Mouse (Mus musculus): ENCODE measurements around the gene Tagln2. TPM values are rescaled to one million over a fixed set of nuclear protein-coding genes. Genes with fewer than 3 reads are reported as not detected.
A peak's percentile ranks its signal among the peaks of the same experiment; 100 is the strongest.

The Tagln2 gene
- polyA plus RNA-seq, 1 experiment from 2014 or later = 121 TPM

DNA sequence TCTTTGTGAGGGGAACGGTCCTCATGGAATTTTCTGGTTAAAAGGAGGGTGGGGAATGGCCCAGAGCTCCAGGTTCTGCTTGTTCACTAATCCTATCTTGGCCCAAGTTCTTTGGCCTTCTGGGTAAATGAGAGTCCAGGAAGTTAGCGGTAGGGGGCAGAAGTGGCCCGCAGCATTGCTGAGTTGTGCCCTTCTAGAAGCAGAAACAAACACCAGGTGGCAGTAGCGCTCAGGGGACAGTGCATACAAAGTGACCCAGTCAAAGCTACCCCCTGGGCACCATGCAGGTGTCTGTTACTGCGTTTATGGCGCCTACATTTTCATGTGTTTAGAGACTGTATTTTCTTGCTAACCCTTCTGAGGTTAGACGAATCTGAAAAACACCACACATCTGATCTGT lies 28.9 kb downstream of the Tagln2 start:
- peaks cover 63% of the 10 kb centered on the region for H3K27me3 ChIP-seq
- no peaks in the 10 kb centered on the region for H3K36me3 ChIP-seq (replicated peaks)
- H3K9me3 ChIP-seq (replicated peaks) = no peaks in the 10 kb centered on the region
- no peak for ATAC-seq (ENCODE audit: insufficient read depth)
- no peak overlapping the region for H3K4me3 ChIP-seq (replicated peaks)
- 3% methylated on average over 7 of the region's 7 CpGs for WGBS (ENCODE audit: insufficient replicate concordance)
- H3K27ac ChIP-seq (replicated peaks) = no peak overlapping the region
- no peak overlapping the region for H3K4me2 ChIP-seq
- H3K4me1 ChIP-seq (replicated peaks) = peaks cover 13% of the 10 kb centered on the region; the same call in 1 of the 2 replicates
- H3K9ac ChIP-seq = no peak overlapping the region

DNA sequence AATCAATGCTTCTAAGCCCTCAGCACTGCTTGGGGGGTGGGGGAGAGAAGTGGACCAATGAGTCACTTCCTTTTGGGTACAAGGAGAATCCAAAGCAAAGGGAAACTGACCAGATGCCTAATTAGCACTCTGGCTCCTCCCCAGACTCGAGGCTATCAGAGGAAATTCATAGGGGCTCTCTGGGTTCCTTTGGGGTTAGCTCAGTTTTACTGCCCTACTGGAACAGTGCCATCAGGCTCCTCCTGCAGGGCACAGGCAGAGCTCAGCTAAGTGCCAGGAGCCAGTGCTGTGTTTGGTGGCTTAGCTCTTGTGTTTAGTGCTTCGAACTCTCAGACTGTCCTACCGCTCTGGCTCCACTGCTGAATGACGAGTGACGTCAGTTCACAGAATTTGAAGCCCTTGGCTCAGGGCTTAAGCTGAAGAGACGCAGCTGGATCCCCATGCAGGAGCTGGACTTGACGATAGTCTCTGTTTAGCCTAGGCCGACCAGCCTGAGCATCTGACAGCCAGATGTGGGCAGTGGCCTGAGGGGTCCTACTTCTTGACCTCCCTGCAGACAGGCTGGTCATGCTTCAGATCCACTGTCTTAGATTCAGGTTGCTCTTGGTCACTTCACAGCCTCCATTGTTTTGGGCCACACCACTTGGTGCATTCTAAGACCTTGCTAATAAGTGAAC lies 30.8 kb downstream of the Tagln2 start:
- Histone ChIP-seq H3K36me3 (replicated peaks) (no peaks in the 10 kb centered on the region), H3K4me3 (replicated peaks) (no peak overlapping the region), H3K27ac (replicated peaks) (no peak overlapping the region), H3K9me3 (replicated peaks) (no peaks in the 10 kb centered on the region), H3K4me2 (no peak overlapping the region), H3K9ac (no peak overlapping the region), H3K27me3 (peaks cover 55% of the 10 kb centered on the region), H3K4me1 (replicated peaks) (peaks cover 8% of the 10 kb centered on the region; the same call in 1 of the 2 replicates)
- WGBS (ENCODE audit: insufficient replicate concordance) = 44% methylated on average over 8 of the region's 8 CpGs
- no peak for ATAC-seq (ENCODE audit: insufficient read depth)

DNA sequence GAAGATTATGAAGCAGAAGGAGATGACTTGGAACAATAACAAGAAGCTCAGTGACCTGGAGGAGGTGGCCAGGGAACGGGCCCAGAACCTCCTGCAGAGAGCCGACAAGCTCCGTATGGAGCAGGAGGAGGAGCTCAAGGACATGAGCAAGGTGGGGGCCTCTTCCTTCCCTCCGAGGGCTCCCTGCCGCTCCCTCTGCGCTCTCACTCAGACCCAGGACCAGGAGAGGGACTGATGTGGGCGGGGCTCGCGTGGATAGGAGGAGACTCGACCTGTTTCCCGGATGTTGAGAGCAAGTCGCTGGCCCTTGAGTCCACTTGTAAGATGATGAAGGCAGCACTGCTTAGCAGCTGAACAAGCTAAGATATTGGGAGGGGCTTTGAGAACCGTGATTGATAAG lies 32.7 kb downstream of the Tagln2 start:
- no peak overlapping the region for H3K4me3 ChIP-seq (replicated peaks)

DNA sequence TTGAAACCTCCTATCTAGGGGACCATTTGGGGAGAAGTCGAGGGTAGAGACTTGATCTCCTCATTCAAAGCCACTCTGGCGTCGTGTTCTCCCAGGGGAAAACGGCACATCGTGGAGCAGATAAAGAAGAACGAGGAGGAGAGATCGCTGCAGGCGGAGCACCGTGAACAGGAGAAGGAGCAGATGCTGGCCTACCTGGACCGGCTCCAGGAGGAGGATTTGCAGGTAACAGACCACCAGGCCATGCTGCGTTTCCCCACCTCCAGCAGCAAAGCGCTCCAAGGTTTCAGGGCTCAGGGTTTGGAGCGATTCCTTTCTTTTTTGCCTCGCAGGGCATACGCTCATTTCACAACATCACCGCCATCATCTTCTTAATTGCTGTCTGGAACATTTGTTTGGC lies 35.3 kb downstream of the Tagln2 start:
- Histone ChIP-seq H3K9me3 (replicated peaks) (no peaks in the 10 kb centered on the region), H3K36me3 (replicated peaks) (no peaks in the 10 kb centered on the region), H3K27me3 (peaks cover 32% of the 10 kb centered on the region), H3K9ac (no peak overlapping the region), H3K27ac (replicated peaks) (no peak overlapping the region), H3K4me3 (replicated peaks) (no peak overlapping the region), H3K4me2 (no peak overlapping the region), H3K4me1 (replicated peaks) (peaks cover 3% of the 10 kb centered on the region; the same call in 1 of the 2 replicates)
- 79% methylated on average over 16 of the region's 16 CpGs for WGBS (ENCODE audit: insufficient replicate concordance)
- ATAC-seq (ENCODE audit: insufficient read depth) = no peak

More for the DNA sequence above, 32.7 kb downstream of the Tagln2 start:
- H3K9ac ChIP-seq = no peak overlapping the region
- no peaks in the 10 kb centered on the region for H3K36me3 ChIP-seq (replicated peaks)
- 4% methylated on average over 13 of the region's 13 CpGs for WGBS (ENCODE audit: insufficient replicate concordance)
- no peaks in the 10 kb centered on the region for H3K9me3 ChIP-seq (replicated peaks)
- H3K27ac ChIP-seq (replicated peaks) = no peak overlapping the region
- no peak overlapping the region for H3K4me2 ChIP-seq
- H3K4me1 ChIP-seq (replicated peaks) = peaks cover 3% of the 10 kb centered on the region; the same call in 1 of the 2 replicates
- ATAC-seq (ENCODE audit: insufficient read depth) = no peak
- H3K27me3 ChIP-seq = peaks cover 36% of the 10 kb centered on the region

DNA sequence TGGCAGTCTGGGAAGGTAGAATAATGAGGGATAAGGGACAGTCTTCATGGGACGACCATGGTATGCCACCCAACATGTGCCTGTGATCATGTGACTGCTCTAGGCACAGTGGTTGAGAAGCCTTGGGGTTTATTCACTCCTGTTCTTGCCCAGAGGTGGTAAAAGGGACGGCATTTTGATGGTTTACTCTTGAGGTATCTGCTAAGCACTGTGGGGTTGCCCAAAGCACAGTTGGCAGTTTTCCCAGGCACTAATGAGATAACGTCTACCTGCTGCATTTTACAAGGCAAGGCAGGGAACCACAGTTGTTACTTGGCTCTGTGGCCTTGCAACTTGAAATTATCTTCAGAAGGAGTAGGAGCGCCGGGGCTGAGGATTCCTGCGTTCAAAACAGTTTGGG lies 40.0 kb downstream of the Tagln2 start:
- no peak overlapping the region for H3K27ac ChIP-seq (replicated peaks)
- no peaks in the 10 kb centered on the region for H3K4me1 ChIP-seq (replicated peaks)
- no peaks in the 10 kb centered on the region; the same call in 1 of the 2 replicates for H3K27me3 ChIP-seq
- no peak for ATAC-seq (ENCODE audit: insufficient read depth)
- WGBS (ENCODE audit: insufficient replicate concordance) = 48% methylated on average over 6 of the region's 6 CpGs
- H3K9me3 ChIP-seq (replicated peaks) = no peaks in the 10 kb centered on the region
- no peak overlapping the region for H3K9ac ChIP-seq
- H3K4me3 ChIP-seq (replicated peaks) = no peak overlapping the region
- no peaks in the 10 kb centered on the region for H3K36me3 ChIP-seq (replicated peaks)
- H3K4me2 ChIP-seq = no peak overlapping the region

DNA sequence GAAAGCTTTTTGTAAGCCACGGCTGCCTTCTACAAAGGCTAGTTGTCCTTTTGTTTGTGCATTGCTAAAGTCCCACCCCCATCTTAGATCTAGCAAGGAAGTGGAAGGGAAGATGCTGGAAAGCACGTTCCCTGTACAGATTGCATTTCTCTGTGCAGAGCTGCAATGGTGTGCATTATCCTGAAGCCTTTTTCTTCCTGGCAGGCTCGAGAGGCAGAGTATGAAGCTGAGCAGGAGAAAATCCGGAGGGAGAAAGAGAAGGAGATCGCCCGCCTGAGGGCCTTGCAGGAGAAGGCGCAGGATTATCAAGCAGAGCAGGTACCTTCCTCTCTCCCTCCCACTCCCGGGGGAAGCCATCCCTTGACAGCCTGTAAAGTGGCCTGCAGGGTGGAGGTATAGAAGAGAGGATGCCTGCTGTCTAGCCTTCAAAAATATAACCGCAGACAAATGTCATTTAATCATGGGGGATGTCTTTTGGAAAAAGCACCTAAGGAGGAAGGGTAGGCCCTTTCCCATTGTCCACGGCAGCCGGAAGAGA lies 40.5 kb downstream of the Tagln2 start:
- 53% methylated on average over 11 of the region's 11 CpGs for WGBS (ENCODE audit: insufficient replicate concordance)
- Histone ChIP-seq H3K4me3 (replicated peaks) (no peak overlapping the region), H3K9ac (no peak overlapping the region), H3K4me2 (no peak overlapping the region), H3K36me3 (replicated peaks) (no peaks in the 10 kb centered on the region), H3K27me3 (no peaks in the 10 kb centered on the region; the same call in 1 of the 2 replicates), H3K9me3 (replicated peaks) (no peaks in the 10 kb centered on the region), H3K4me1 (replicated peaks) (no peaks in the 10 kb centered on the region), H3K27ac (replicated peaks) (no peak overlapping the region)
- no peak for ATAC-seq (ENCODE audit: insufficient read depth)

DNA sequence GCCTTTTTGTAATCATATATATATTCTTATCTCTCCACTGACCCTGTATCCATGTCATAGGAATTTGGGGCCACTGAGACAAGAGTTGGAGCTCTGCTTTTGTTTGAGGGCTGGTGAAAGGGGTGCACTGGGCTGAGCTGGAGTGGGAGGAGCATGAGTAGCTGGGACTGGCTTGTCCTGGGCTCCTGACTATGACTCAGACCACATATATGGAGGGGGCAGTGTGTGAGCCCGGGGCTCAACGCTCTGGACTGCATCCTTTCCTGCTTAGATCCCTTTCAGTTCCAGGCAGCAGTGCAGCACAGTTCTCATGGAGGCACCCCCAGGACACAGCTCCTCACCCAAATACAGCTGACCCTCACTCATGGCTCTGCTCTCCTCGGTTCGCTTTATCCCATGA lies 46.2 kb downstream of the Tagln2 start:
- 63% methylated on average over 4 of the region's 4 CpGs for WGBS (ENCODE audit: insufficient replicate concordance)
- Histone ChIP-seq H3K27ac (replicated peaks) (no peak overlapping the region), H3K36me3 (replicated peaks) (no peaks in the 10 kb centered on the region), H3K4me1 (replicated peaks) (no peaks in the 10 kb centered on the region; the same call in 1 of the 2 replicates), H3K27me3 (peaks cover 14% of the 10 kb centered on the region), H3K9me3 (replicated peaks) (no peaks in the 10 kb centered on the region), H3K4me2 (no peak overlapping the region), H3K9ac (no peak overlapping the region), H3K4me3 (replicated peaks) (no peak overlapping the region)
- ATAC-seq (ENCODE audit: insufficient read depth) = no peak

DNA sequence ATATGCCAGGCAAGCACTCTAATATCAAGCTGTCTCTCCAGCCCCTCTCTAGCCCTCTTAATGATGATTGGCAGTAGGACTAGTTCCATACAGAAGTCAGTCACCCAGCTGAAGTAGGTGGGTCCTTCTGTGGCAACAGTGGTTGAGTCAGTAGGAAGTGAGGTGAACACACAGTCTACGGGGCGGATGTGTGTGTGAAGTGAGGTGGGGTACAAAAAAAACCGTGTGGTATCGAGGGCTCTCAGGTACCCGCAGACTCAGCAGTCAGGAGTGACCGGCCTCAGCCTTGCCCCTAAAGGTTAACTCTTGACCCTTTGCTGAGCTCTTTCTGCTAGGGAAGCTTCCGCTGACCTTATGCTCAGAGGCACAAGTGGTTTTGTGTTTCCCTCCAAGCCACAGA lies 48.7 kb downstream of the Tagln2 start:
- no peaks in the 10 kb centered on the region for H3K36me3 ChIP-seq (replicated peaks)

DNA sequence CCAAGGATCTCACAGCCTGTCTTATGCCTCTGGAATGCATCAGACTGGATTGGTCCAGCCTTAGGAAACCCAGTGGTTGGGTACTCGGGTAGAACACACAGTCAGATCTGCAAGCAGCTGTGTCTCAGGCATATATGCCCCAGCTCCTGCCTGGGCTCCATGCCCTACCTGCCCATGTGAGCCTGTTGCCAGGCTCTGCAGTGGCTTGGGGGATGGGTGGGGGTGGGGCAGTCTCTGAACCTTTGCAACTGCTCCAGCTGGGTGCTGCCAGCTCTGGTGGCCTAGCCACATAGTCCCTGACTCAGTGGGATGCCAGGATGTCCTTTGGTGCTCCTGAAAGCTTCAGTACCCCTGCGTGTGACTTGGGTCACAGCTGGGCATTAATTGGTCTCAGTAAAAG lies 49.5 kb downstream of the Tagln2 start:
- Histone ChIP-seq H3K4me2 (peak overlapping the region; percentile 50), H3K27ac (replicated peaks) (no peak overlapping the region), H3K4me3 (replicated peaks) (peak overlapping the region; percentile 42), H3K9ac (no peak overlapping the region), H3K4me1 (replicated peaks) (no peaks in the 10 kb centered on the region; the same call in 1 of the 2 replicates), H3K27me3 (peaks cover 14% of the 10 kb centered on the region), H3K9me3 (replicated peaks) (no peaks in the 10 kb centered on the region), H3K36me3 (replicated peaks) (no peaks in the 10 kb centered on the region)
- WGBS (ENCODE audit: insufficient replicate concordance) = 17% methylated on average over 2 of the region's 2 CpGs
- ATAC-seq (ENCODE audit: insufficient read depth) = no peak

More for the DNA sequence above, 48.7 kb downstream of the Tagln2 start:
- Histone ChIP-seq H3K4me2 (peak overlapping the region; percentile 33), H3K4me3 (replicated peaks) (no peak overlapping the region), H3K9me3 (replicated peaks) (no peaks in the 10 kb centered on the region), H3K9ac (no peak overlapping the region), H3K27me3 (peaks cover 14% of the 10 kb centered on the region), H3K4me1 (replicated peaks) (no peaks in the 10 kb centered on the region; the same call in 1 of the 2 replicates), H3K27ac (replicated peaks) (no peak overlapping the region)
- ATAC-seq (ENCODE audit: insufficient read depth) = no peak
- 12% methylated on average over 7 of the region's 7 CpGs for WGBS (ENCODE audit: insufficient replicate concordance)

DNA sequence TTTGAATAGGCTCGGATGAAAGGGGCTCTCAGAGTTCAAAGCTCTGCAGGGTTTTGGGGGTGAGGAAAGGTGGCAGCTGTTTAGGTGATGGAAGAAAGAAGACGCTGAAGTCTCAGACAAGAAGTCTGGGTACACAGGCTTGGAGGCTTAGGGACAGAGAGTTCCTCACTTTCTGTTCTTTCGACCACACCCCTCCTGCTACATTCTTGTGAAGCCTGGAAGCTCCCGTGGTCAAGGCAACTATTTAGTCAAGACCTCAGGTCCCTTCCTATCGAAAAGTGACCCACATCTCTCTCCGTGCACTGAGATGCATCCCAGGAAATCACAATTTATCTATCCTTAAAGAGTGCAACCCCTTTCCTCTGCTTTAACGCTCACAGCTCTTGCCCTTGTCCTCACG lies 49.9 kb downstream of the Tagln2 start:
- H3K4me1 ChIP-seq (replicated peaks) = no peaks in the 10 kb centered on the region; the same call in 1 of the 2 replicates
- no peak overlapping the region for H3K9ac ChIP-seq
- H3K4me3 ChIP-seq (replicated peaks) = peak overlapping the region; percentile 42
- H3K27ac ChIP-seq (replicated peaks) = no peak overlapping the region
- WGBS (ENCODE audit: insufficient replicate concordance) = 3% methylated on average over 8 of the region's 8 CpGs
- peak overlapping the region; percentile 50 for H3K4me2 ChIP-seq
- no peaks in the 10 kb centered on the region for H3K36me3 ChIP-seq (replicated peaks)
- H3K9me3 ChIP-seq (replicated peaks) = no peaks in the 10 kb centered on the region
- peaks cover 14% of the 10 kb centered on the region for H3K27me3 ChIP-seq
- ATAC-seq (ENCODE audit: insufficient read depth) = no peak

DNA sequence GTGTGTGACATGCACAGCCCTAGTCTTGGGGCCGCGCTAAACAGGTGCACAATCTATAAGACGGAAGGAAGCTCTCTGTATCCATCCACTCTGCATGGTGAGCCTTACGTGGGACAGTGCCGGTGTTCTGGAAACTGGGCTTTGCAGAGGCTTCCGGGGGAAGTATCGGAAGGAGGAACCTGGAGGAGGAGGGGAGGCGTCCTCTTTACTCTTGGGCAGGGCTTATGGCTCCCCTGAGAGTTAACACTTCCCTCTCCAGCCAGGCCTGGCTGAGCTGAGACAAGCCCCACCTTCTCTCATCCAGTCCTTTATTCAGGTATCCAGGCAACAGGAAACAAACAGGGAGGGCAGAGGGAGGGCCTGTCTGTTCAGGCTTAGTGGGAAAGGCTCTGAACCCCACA lies 50.7 kb downstream of the Tagln2 start:
- Histone ChIP-seq H3K4me3 (replicated peaks) (peak overlapping the region; percentile 42), H3K9me3 (replicated peaks) (no peaks in the 10 kb centered on the region), H3K4me2 (peak overlapping the region; percentile 50), H3K36me3 (replicated peaks) (no peaks in the 10 kb centered on the region), H3K27me3 (peaks cover 14% of the 10 kb centered on the region), H3K4me1 (replicated peaks) (no peaks in the 10 kb centered on the region; the same call in 1 of the 2 replicates), H3K27ac (replicated peaks) (no peak overlapping the region), H3K9ac (no peak overlapping the region)
- peak; percentile 52 for ATAC-seq (ENCODE audit: insufficient read depth)
- WGBS (ENCODE audit: insufficient replicate concordance) = 2% methylated on average over 8 of the region's 8 CpGs
